Mouse (Mus musculus): ENCODE results near the gene Il1b.

DNA sequence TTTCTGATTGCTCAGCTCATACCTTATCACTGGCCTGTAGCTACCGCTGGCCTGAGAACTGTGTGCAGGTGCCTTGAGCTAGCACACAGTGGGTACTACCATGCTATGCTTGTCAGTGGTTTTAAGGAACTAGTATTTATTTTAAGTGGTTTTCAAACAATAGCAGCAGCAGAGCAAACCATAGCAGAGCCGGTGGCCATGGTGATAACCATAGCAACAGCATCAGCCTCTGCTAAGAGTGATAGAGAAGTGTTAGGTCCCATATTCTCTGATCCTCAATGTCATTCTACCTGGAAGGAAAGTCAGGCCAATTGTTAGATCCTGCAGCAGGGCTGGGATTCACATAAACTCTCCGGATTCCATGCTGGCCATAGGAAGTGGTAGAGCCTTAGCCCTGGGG, 43.7 kb upstream of the Il1b start:
- no peak for TF ChIP-seq CTCF (IDR thresholded peaks at IDR 0.05; ENCODE audit: control insufficient read depth, insufficient read depth, insufficient read length)
- TF ChIP-seq MAX (IDR thresholded peaks at IDR 0.05) = no peak
- TF ChIP-seq USF1 (IDR thresholded peaks at IDR 0.05; ENCODE audit: low read depth) = no peak
